Mouse (Mus musculus) bone marrow macrophage, adult 2 months (primary cell): Measurements from ENCODE around the gene Ddx17.

Experiments
- CTCF ChIP-seq: IDR thresholded peaks from 2 replicates; pipeline ENCODE4 v1.5.1; 2012; ENCODE audit warnings: low read depth, mild to moderate bottlenecking, low read length, moderate library complexity
- POLR2A ChIP-seq: IDR thresholded peaks from 2 replicates; pipeline ENCODE4 v1.6.1; 2012; ENCODE audit warnings: mild to moderate bottlenecking, low read depth, low read length, borderline replicate concordance

DNA sequence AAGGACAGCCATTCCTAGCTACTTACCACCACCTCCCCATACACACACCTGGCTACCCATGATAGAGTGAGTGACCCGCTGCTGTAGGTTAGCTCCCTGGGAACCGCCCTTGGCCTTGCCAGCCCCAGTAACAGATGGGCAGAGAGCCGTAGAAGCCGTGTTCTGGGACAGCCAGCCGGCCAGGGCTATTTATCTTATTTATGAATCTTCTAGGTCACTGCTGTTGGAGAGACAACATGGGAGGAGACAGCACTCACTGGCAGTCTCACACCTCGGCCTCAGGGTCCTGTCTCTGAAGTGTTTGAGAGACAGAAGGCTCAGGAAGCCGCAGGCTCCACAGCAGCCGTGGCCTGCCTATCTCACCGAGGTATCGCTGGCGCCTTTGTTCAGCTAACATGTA is 57.1 kb downstream of the Ddx17 start:
- TF ChIP-seq POLR2A: no peak
- TF ChIP-seq CTCF: no peak
